Comparison of ENCODE assay signal across 22 mouse cellular contexts in the genomic region with DNA sequence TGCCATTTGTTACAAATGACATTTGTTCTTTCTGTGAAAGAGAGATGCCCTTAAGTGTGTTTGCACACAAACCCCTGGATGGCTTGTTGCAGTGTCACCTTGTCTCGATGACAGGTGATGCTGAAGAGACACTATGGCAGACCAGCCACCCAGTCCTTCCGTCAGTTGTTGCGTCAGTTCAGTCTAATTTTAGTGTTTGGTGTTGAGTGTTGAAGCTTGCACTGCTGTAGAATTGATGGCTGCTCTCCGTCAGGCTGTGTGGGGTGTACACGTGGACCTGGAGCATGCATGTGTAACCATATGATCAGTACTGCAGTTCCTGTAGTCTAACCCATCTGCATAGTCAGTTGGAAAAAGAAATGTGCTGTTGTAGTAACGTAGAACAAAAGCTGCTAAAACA.
DNase-seq lines count a peak whose midpoint lies in the region; ATAC-seq and TF ChIP-seq lines count a peak whose summit lies in the region.
"Had no signal": no experiment of that assay in that cellular context is flagged by ENCODE, and none has a peak within 500 bp of the region (broad histone marks: within the 10 kb centered on the region; RNA-seq: fewer than 3 reads in every experiment).

No protein-coding gene starts in this region.

- H3K27ac ChIP-seq in layer of hippocampus, adult 2 months: peak overlapping the region; percentile 39; the same call in 1 of the 2 replicates
- peak overlapping the region; percentile 66 to 94 for H3K27ac ChIP-seq in heart, embryonic 14.5 days (replicated peaks in 1 of 2; ENCODE audit: control insufficient read depth in 1 of 2, insufficient read depth in 1 of 2, low read depth in 2 of 2, low read length in 2 of 2)
- H3K27ac ChIP-seq: embryonic facial prominence, embryonic 10.5 days; forebrain, embryonic 13.5 days; hindbrain, embryonic 15.5 days; kidney, postnatal 0 days; midbrain, embryonic 12.5 days; neural tube, embryonic 15.5 days had no signal

- 0 out of 2 replicates have a peak overlapping the region, but pooled peaks have one; percentile 5 for H3K4me2 ChIP-seq in heart, embryonic 14.5 days (ENCODE audit: low read length)
- H3K4me2 ChIP-seq: forebrain, embryonic 13.5 days; hindbrain, embryonic 15.5 days; midbrain, embryonic 12.5 days; neural tube, embryonic 15.5 days had no signal

- 33% methylated on average over 6 of the region's 6 CpGs for WGBS in heart, embryonic 14.5 days

- peaks cover 100% of the 10 kb centered on the region for H3K36me3 ChIP-seq in megakaryocyte, embryonic 14.5 days (replicated peaks; ENCODE audit: low read length)
- H3K36me3 ChIP-seq in heart, embryonic 14.5 days (ENCODE audit: control insufficient read depth, insufficient read depth, low read length): peaks cover 51% of the 10 kb centered on the region

- no peaks in the 10 kb centered on the region for H3K9me3 ChIP-seq in megakaryocyte, embryonic 14.5 days
- no peaks in the 10 kb centered on the region for H3K9me3 ChIP-seq in heart, embryonic 14.5 days (ENCODE audit: control insufficient read depth, low read length)
- H3K9me3 ChIP-seq: embryonic facial prominence, embryonic 10.5 days; forebrain, embryonic 13.5 days; hindbrain, embryonic 15.5 days; midbrain, embryonic 12.5 days; neural tube, embryonic 15.5 days had no signal

- intact Hi-C loops in left cerebral cortex, postnatal 25 days (cut with DNase I): no loop called here

- no peak overlapping the region for H3K4me3 ChIP-seq in layer of hippocampus, adult 2 months
- H3K4me3 ChIP-seq in megakaryocyte, embryonic 14.5 days (replicated peaks): peak overlapping the region; percentile 13
- H3K4me3 ChIP-seq in heart, embryonic 14.5 days (ENCODE audit: control insufficient read depth in 1 of 2, insufficient read depth in 1 of 2, low read depth in 1 of 2, low read length in 2 of 2): no peak overlapping the region
- H3K4me3 ChIP-seq: embryonic facial prominence, embryonic 10.5 days; forebrain, embryonic 13.5 days; hindbrain, embryonic 15.5 days; midbrain, embryonic 12.5 days; myocyte; neural tube, embryonic 15.5 days had no signal

- ATAC-seq in megakaryocyte, adult 5-6 weeks (ENCODE audit: poor library complexity, severe bottlenecking): no peak
- peak; percentile 80 for ATAC-seq in heart, embryonic 14.5 days (ENCODE audit: insufficient number of reproducible peaks, insufficient read depth, low FRiP score, low read depth)
- ATAC-seq: activated CD4-positive, CD25-positive, alpha-beta regulatory T cell, adult 4 months; forebrain, embryonic 13.5 days; intestine, embryonic 16.5 days; Patski had no signal

- no peak for DNase-seq in layer of hippocampus, adult 2 months (ENCODE audit: low spot score in 2 of 2)
- no peak for DNase-seq in layer of hippocampus, adult 9-10 months (ENCODE audit: low spot score)
- DNase-seq in left cerebral cortex, postnatal 25 days (ENCODE audit: low spot score in 2 of 2): peak; percentile 37 to 85
- DNase-seq in lung, postnatal 25 days (ENCODE audit: low spot score): no peak
- DNase-seq: adrenal gland, postnatal 14 days; cerebellum, adult 18-20 months; cerebellum, postnatal 36 days; lung, adult 18-20 months; lung, postnatal 36 days had no signal

- no peak overlapping the region for H3K9ac ChIP-seq in heart, embryonic 14.5 days (ENCODE audit: low read length)
- H3K9ac ChIP-seq: forebrain, embryonic 13.5 days; hindbrain, embryonic 15.5 days; midbrain, embryonic 12.5 days; neural tube, embryonic 15.5 days had no signal

- H3K27me3 ChIP-seq in megakaryocyte, embryonic 14.5 days (replicated peaks): no peaks in the 10 kb centered on the region
- no peaks in the 10 kb centered on the region for H3K27me3 ChIP-seq in heart, embryonic 14.5 days (ENCODE audit: control insufficient read depth, insufficient read depth, low read length)
- H3K27me3 ChIP-seq: forebrain, embryonic 13.5 days; hindbrain, embryonic 15.5 days; midbrain, embryonic 12.5 days; neural tube, embryonic 15.5 days; Patski had no signal

- no peak for TF ChIP-seq CTCF in layer of hippocampus, adult 2 months (conservative IDR thresholded peaks at IDR 0.05)

- H3K4me1 ChIP-seq in megakaryocyte, embryonic 14.5 days: peaks cover 58% of the 10 kb centered on the region
- peaks cover 45 to 58% of the 10 kb centered on the region in 2 experiments for H3K4me1 ChIP-seq in heart, embryonic 14.5 days (ENCODE audit: control insufficient read depth in 2 of 2, insufficient read depth in 2 of 2, low read length in 2 of 2)
- H3K4me1 ChIP-seq: midbrain, embryonic 12.5 days had no signal

Comparison
In these comparisons a context has a peak if more than half of its experiments do, and no peak if none do; other contexts are left out.
1. DNase-seq: peak in left cerebral cortex, postnatal 25 days (2 of 2); none in layer of hippocampus, adult 2 months (0 of 2), layer of hippocampus, adult 9-10 months (single experiment) and lung, postnatal 25 days (single experiment).